In genomic region chr13:82200739-82201138, GRCm38 (mm10) we compare ENCODE assay signal across 18 mouse cellular contexts.
DNase-seq lines count a peak whose midpoint lies in the region.
"Had no signal": no experiment of that assay in that cellular context is flagged by ENCODE, and none has a peak within 500 bp of the region (broad histone marks: within the 10 kb centered on the region; RNA-seq: fewer than 3 reads in every experiment).

No protein-coding gene starts in this region.

- intact Hi-C loops in left cerebral cortex, postnatal 4 days (cut with DNase I) = no loop called here

- DNase-seq in frontal cortex, adult 2 months (ENCODE audit: extremely low spot score in 1 of 2, low spot score in 1 of 2) = peak; percentile 34
- no peak for DNase-seq in frontal cortex, postnatal 25 days (ENCODE audit: low spot score in 2 of 2)
- DNase-seq in left cerebral cortex, adult 11 months (ENCODE audit: low spot score) = peak; percentile 7
- DNase-seq in left cerebral cortex, postnatal 4 days = no peak
- peak; percentile 24 for DNase-seq in right cerebral cortex, adult 18-20 months
- DNase-seq in right cerebral cortex, postnatal 10 days (ENCODE audit: low spot score in 2 of 2) = no peak
- peak; percentile 39 for DNase-seq in telencephalon, adult 2 months (ENCODE audit: low read depth, low spot score)
- DNase-seq: adrenal gland, postnatal 25 days; B cell, adult 2 months; cerebellum, adult 2 months; cerebellum, postnatal 36 days; gastrocnemius, postnatal 10 days; heart, postnatal 4 days; kidney, postnatal 4 days; liver, postnatal 0 days; lung, postnatal 4 days; retina, postnatal 1 day; thymus, adult 2 months had no signal

Comparison
In these comparisons a context has a peak if more than half of its experiments do, and no peak if none do; other contexts are left out.
1. DNase-seq: peak in frontal cortex, adult 2 months (2 of 2), left cerebral cortex, adult 11 months (single experiment), right cerebral cortex, adult 18-20 months (single experiment) and telencephalon, adult 2 months (single experiment); none in frontal cortex, postnatal 25 days (0 of 2), left cerebral cortex, postnatal 4 days (single experiment) and right cerebral cortex, postnatal 10 days (0 of 2).